ENCODE assay signal across 10 mouse cellular contexts in genomic region chr2:115857123-115858080, GRCm38 (mm10).
DNase-seq lines count a peak whose midpoint lies in the region; ATAC-seq and TF ChIP-seq lines count a peak whose summit lies in the region.
"Had no signal": no experiment of that assay in that cellular context is flagged by ENCODE, and none has a peak within 500 bp of the region (broad histone marks: within the 10 kb centered on the region; RNA-seq: fewer than 3 reads in every experiment).

No protein-coding gene starts in this region.

- no peaks in the 10 kb centered on the region for H3K36me3 ChIP-seq in kidney, adult 2 months (ENCODE audit: control insufficient read depth, insufficient read depth, low read length)
- no peaks in the 10 kb centered on the region for H3K36me3 ChIP-seq in hindbrain, embryonic 10.5 days
- H3K36me3 ChIP-seq in neural tube, embryonic 12.5 days = no peaks in the 10 kb centered on the region
- H3K36me3 ChIP-seq: lung, embryonic 15.5 days had no signal

- TF ChIP-seq POLR2A in kidney, adult 2 months (IDR thresholded peaks at IDR 0.05; ENCODE audit: low read depth, low read length) = no peak

- no peak for ATAC-seq in neural tube, embryonic 12.5 days (ENCODE audit: low FRiP score, low read depth)

- H3K27me3 ChIP-seq in kidney, adult 2 months (replicated peaks; ENCODE audit: control insufficient read depth, insufficient read depth, low read length) = peaks cover 10% of the 10 kb centered on the region
- H3K27me3 ChIP-seq in hindbrain, embryonic 10.5 days (ENCODE audit: insufficient read depth, poor library complexity, severe bottlenecking) = peaks cover 67% of the 10 kb centered on the region
- peaks cover 18% of the 10 kb centered on the region for H3K27me3 ChIP-seq in neural tube, embryonic 12.5 days (replicated peaks)

- no peaks in the 10 kb centered on the region for H3K9me3 ChIP-seq in hindbrain, embryonic 10.5 days
- no peaks in the 10 kb centered on the region for H3K9me3 ChIP-seq in neural tube, embryonic 12.5 days
- H3K9me3 ChIP-seq: lung, embryonic 15.5 days had no signal

- WGBS in kidney, adult 2 months = 32% methylated on average over 11 of the region's 11 CpGs
- 2% methylated on average over 11 of the region's 11 CpGs for WGBS in hindbrain, embryonic 10.5 days
- 3% methylated on average over 11 of the region's 11 CpGs for WGBS in neural tube, embryonic 12.5 days

- peak; percentile 39 for DNase-seq in kidney, adult 2 months
- DNase-seq in kidney, postnatal 25 days = no peak
- peak; percentile 72 for DNase-seq in embryo, embryonic 10.5 days (ENCODE audit: low spot score)
- peak; percentile 47 for DNase-seq in hindbrain, embryonic 10.5 days (ENCODE audit: low spot score)
- no peak for DNase-seq in layer of hippocampus, postnatal 25 days (ENCODE audit: extremely low spot score in 1 of 2, low spot score in 1 of 2)
- no peak for DNase-seq in gastrocnemius, adult 18-20 months (ENCODE audit: low spot score)
- DNase-seq in cerebellum, postnatal 25 days = no peak
- DNase-seq: adrenal gland, postnatal 25 days had no signal

- peaks cover 3% of the 10 kb centered on the region; the same call in 1 of the 2 replicates for H3K4me1 ChIP-seq in kidney, adult 2 months (ENCODE audit: control insufficient read depth, insufficient read depth, low read length)
- H3K4me1 ChIP-seq in hindbrain, embryonic 10.5 days (replicated peaks) = peaks cover 81% of the 10 kb centered on the region
- peaks cover 53% of the 10 kb centered on the region for H3K4me1 ChIP-seq in neural tube, embryonic 12.5 days

- H3K4me2 ChIP-seq in neural tube, embryonic 12.5 days (replicated peaks) = peak overlapping the region; percentile 59

- TF ChIP-seq CTCF in kidney, adult 2 months (conservative IDR thresholded peaks at IDR 0.05; ENCODE audit: insufficient read depth, insufficient read length, low read depth, low read length) = no peak

- no peak overlapping the region for H3K4me3 ChIP-seq in kidney, adult 2 months (ENCODE audit: insufficient read depth, low read depth, low read length)
- peak overlapping the region; percentile 52 for H3K4me3 ChIP-seq in hindbrain, embryonic 10.5 days
- peak overlapping the region; percentile 11; the same call in 1 of the 2 replicates for H3K4me3 ChIP-seq in neural tube, embryonic 12.5 days

- peak overlapping the region; percentile 33 for H3K9ac ChIP-seq in neural tube, embryonic 12.5 days
- H3K9ac ChIP-seq: lung, embryonic 15.5 days had no signal

- H3K27ac ChIP-seq in kidney, adult 2 months (ENCODE audit: insufficient read depth, low read depth, low read length) = peak overlapping the region; percentile 59; the same call in 1 of the 2 replicates
- peak overlapping the region; percentile 93 for H3K27ac ChIP-seq in hindbrain, embryonic 10.5 days
- peak overlapping the region; percentile 38; the same call in 1 of the 2 replicates for H3K27ac ChIP-seq in neural tube, embryonic 12.5 days
- H3K27ac ChIP-seq: lung, embryonic 15.5 days had no signal

Comparison
In these comparisons a context has a peak if more than half of its experiments do, and no peak if none do; other contexts are left out.
1. DNase-seq: peak in kidney, adult 2 months (single experiment), embryo, embryonic 10.5 days (single experiment) and hindbrain, embryonic 10.5 days (single experiment); none in kidney, postnatal 25 days (0 of 2), layer of hippocampus, postnatal 25 days (0 of 2), gastrocnemius, adult 18-20 months (single experiment) and cerebellum, postnatal 25 days (0 of 2).
2. H3K27ac ChIP-seq: peak in every context shown above with its lines; median percentile 93 in hindbrain, embryonic 10.5 days; 59 in kidney, adult 2 months; 38 in neural tube, embryonic 12.5 days.